Mouse (Mus musculus): ENCODE measurements around the gene Os9. TPM values are rescaled to one million over a fixed set of nuclear protein-coding genes. Genes with fewer than 3 reads are reported as not detected.
"Not testable (repeated sequence)": the region's sequence is repeated elsewhere in the genome, so short reads cannot be mapped to it uniquely, and the experiment has no call there.

Os9 gene
- total RNA-seq, 4 experiments from 2014 or later: 7.4 to 13.9 (median 10.8) TPM

DNA sequence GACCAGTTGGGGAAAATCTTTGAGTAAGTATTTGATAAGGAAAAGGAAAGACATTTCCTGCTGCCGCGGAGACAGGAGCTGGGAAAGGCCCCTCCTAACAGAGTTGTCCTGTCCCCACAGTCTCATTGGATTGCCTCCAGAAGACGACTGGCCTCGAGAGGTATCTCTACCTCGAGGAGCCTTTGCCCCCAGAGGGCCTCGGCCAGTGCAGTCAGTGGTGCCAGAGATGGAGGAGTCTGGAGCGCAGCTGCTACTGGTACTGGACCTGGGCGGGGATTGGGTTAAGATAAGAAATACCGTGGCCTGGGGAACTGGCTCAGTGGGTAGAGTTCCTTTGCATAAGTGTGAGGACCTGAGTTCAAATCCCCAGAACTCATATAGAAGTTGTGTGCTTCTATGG, 55.0 kb downstream of the Os9 start:
- no peak for DNase-seq (ENCODE audit: low spot score in 2 of 2)

DNA sequence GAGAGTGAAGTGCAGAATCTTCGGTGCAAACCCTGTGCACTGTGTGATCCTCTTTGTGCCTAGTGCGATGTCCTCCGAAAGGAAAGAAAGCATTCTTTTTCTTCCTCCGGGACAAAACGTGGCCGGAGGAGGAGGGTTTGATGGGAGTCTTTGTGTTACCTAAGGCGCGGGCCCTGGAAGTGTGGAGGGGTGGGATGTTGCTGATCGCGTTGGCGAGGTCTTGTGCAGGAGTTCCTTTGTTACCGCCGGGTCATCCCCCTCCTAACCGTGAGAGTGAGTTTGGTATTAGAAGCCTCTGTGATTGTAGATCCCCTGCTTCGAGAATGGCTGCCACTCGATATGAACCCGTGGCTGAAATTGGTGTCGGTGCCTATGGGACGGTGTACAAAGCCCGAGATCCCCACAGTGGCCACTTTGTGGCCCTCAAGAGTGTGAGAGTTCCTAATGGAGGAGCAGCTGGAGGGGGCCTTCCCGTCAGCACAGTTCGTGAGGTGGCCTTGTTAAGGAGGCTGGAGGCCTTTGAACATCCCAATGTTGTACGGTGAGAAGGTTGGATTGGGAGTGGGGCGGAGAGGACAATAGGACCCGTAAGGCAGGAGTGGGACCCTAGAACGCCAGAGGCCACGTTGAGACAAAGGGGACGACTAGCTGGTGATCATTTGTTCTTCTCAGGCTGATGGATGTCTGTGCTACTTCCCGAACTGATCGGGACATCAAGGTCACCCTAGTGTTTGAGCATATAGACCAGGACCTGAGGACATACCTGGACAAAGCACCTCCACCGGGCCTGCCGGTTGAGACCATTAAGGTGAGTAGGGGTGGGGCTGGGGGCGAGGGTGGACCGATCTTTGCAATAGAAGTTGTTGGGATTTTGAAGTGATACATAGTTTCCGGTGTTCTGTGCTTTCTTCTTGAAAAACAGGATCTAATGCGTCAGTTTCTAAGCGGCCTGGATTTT, 56.7 kb downstream of the Os9 start:
- DNase-seq (ENCODE audit: low spot score in 2 of 2): no peak

- peak; percentile 97 to 98 for DNase-seq (ENCODE audit: low spot score in 2 of 2)
These were observed 57.6 kb downstream of the Os9 start, which contains the start of gene Cdk4 for GRCm38 (mm10) chr10:127063239-127063872. TSS of gene Cdk4 (plus strand) at chr10:127063534.

- no peak for DNase-seq (ENCODE audit: low spot score in 2 of 2)
These were observed 58.4 kb downstream of the Os9 start for GRCm38 (mm10) chr10:127062503-127062902.

- not testable (repeated sequence) for DNase-seq (ENCODE audit: low spot score in 2 of 2)
These were observed 58.8 kb downstream of the Os9 start for GRCm38 (mm10) chr10:127062101-127062500.

DNA sequence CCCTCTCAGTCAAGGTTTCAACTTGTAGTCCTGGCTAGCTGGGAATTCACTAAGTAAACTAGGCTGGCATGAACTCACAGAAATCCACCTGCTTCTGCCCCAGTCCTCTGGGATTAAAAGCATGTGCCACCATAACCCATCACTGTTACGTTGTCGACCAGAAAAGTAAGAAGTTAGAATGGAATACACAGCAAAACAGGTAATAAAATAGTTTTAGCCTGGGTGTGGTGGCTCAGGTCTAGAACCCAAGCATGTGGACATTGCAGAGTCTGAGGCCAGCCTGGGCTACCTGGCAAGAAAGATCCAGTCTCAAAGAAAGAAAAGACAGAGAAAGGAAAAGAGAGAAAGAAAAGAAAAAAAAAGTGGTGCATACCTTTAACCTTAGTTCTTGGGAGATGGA, 59.4 kb downstream of the Os9 start:
- DNase-seq (ENCODE audit: low spot score in 2 of 2): no peak

DNA sequence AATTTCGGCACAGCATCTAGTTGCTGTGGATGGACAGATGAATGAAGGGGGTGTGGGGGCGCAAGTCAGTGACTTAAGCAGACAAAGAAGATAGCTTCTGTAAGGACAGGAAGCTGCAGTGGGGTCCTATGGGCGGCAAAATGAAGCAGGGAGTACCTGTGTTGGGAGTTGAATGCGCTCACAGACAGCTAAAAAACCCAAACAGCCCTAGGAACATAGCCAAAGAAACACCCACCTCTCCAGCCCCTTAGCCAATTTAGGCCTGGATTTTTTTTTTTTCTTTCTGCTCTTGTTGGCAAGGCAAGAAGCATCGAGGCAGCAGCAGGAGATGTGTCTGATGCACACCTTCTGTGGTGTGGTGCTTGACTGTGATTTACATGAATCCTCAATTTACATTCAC, 59.8 kb downstream of the Os9 start:
- no peak for DNase-seq (ENCODE audit: low spot score in 2 of 2)

GRCm38 (mm10) chr10:127059968-127060916, 60.7 kb downstream of the Os9 start, which contains the start of gene March9:
TSS of gene March9 (minus strand) at chr10:127060184.
- no peak for DNase-seq (ENCODE audit: low spot score in 2 of 2)

- no peak for DNase-seq (ENCODE audit: low spot score in 2 of 2)
These were observed 61.6 kb downstream of the Os9 start for GRCm38 (mm10) chr10:127059174-127059967.

DNA sequence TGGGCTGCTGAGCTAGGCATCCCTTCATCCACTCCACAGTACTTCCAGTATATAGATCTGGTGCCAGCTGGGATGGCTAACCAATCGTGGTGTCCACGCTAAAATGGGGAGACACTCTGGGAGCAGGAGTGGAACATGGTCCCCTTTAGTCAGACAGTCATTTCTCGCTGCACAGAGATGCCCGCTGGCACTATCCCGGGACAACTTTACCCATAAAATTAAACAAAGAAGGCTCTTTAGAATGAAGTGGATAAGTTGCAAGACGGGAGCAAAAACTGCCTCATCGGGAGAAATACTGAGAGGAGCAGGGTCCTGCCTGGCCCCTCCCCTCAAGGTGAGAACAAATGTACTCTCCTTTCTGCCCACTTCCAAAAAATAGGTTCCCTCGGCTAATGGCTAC, 62.2 kb downstream of the Os9 start:
- DNase-seq (ENCODE audit: low spot score in 2 of 2): no peak

- peak in 1 of 2 experiments; percentile 40 for DNase-seq (ENCODE audit: low spot score in 2 of 2)
These were observed 62.8 kb downstream of the Os9 start for GRCm38 (mm10) chr10:127058161-127058560.

- no peak for DNase-seq (ENCODE audit: low spot score in 2 of 2)
These were observed 64.4 kb downstream of the Os9 start for GRCm38 (mm10) chr10:127056490-127056889.

DNA sequence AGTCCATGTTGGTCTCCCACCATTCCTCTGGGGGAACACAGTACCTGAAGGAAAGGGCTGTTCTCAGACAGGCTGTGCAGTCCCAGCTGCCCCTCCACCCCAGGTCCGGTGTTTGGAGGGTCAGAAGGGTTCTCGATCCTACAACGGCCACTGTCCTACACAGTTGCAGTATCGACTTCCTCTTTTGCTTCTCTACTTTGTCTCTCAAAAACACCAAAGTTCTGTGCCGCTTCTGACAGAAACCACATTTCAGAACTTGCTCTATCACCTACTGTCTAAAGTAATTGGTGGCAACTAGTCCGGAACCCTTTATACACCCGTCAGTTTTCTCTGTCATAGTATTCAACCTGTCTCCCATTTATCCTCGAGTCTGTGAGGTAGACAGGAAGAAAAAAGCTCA, 65.5 kb downstream of the Os9 start:
- DNase-seq (ENCODE audit: low spot score in 2 of 2): no peak

DNA sequence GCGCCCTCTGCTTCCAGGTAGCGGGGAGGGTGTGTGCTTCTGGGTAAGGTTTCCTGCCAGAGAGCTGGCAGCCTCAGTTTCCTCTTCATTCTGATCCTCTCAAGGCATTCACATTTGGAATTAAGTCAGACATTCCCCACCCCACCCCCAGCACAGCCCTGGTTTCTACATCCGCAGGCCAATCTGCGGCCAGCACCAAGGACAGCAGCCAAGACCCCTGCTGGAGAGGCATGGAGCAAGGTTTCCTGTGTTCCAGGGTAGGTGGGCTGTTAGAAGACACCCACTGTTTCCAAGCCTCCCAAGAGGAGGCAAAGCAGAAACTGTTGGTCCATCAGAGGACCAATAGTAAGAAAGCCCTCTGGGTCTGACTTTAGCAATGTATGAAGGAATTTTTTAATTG, 66.3 kb downstream of the Os9 start:
- no peak for DNase-seq (ENCODE audit: low spot score in 2 of 2)

DNA sequence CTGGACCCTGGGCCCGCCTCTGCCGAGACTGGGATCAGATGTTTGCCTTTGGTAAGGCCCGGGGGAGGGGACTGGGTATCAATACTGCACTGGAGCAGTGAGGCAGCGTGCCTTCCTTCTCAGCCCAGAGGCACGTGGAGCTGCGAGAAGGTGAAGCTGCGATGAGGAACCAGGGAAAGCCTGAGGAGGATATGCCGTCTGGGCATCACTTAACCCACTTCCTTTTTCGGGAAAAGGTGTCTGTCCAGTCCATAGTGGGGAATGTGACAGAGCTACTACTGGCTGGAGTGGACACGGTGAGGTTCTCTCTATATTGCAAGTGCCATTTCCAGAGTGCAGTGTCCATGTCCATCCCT, 70.8 kb downstream of the Os9 start:
- no peak for DNase-seq (ENCODE audit: low spot score in 2 of 2)

- DNase-seq (ENCODE audit: low spot score in 2 of 2): no peak
These were observed 71.4 kb downstream of the Os9 start for GRCm38 (mm10) chr10:127049395-127050118.

DNA sequence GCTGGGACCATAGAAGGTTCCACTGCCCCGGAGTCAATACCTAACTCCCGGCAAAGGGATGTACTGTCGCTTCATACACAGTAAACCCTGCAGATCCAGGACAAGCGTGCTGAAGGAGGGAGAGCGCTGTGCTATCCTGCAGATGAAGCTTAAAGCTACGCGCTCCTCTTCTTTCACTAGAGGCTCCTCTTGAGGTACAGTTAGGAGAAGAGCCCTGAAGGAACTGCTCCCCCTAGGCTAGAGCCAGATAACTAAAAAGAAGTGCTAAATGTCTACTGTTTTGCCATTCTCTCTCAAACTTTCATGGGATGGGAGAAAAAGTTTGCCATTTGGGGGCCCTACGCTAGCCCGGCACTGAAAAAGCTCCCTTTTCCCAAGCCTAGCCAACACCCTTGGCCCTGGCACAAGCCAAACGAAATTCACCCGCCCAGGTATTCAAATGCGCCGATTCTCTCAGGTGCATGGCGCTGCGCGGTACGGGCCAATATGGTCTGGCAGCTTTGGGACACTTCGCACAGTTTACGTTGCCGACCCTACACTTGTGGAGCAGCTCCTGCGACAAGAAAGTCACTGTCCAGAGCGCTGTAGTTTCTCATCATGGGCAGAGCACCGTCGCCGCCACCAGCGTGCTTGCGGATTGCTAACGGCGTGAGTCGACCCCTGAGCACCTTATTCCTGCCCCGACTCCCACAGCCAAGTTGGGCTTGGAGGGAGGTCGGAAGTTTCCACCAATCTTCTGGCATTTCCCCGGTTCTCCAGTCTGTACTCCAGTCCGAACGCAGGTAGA, 72.1 kb downstream of the Os9 start:
- no peak for DNase-seq (ENCODE audit: low spot score in 2 of 2)

GRCm38 (mm10) chr10:127047954-127048353, 73.0 kb downstream of the Os9 start, which contains the start of gene Cyp27b1:
TSS of gene Cyp27b1 (plus strand) at chr10:127048250.
- no peak for DNase-seq (ENCODE audit: low spot score in 2 of 2)
